Mouse (Mus musculus): ENCODE results near the gene T. TPM values are rescaled to one million over a fixed set of nuclear protein-coding genes. Genes with fewer than 3 reads are reported as not detected.

T gene
- polyA plus RNA-seq, 1 experiment, result 0.09 TPM

DNA sequence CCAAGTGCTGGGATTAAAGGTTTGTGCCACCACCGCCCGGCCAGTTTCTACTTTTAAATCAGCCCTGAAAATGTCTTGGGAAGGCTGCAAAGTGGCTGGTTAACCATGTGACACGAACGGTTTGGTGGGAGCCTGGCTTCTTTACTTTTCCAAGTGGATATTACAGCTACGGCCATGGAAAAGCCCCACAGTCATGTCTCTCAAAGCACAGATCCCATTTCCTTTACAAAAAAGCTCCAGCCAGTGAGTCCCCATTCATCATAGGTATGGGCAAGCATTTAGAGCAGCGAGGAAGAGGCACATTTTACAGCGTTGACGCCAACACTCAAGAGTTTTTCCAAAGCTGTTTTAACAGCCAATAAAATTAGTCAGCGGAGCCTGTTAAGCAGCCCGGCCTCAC, 47.6 kb downstream of the T start:
- H3K4me1 ChIP-seq (ENCODE audit: control insufficient read depth, insufficient read depth, low read length), result no peaks in the 10 kb centered on the region
- TF ChIP-seq POLR2A (IDR thresholded peaks at IDR 0.05; ENCODE audit: control insufficient read depth, low read depth, low read length), result no peak
- no peak for TF ChIP-seq CTCF (IDR thresholded peaks at IDR 0.05; ENCODE audit: control insufficient read depth, insufficient read depth, insufficient replicate concordance, low read depth, low read length)
- H3K27ac ChIP-seq (ENCODE audit: control insufficient read depth, insufficient read depth, low read depth, low read length), result no peak overlapping the region
- no peaks in the 10 kb centered on the region for H3K27me3 ChIP-seq (ENCODE audit: control insufficient read depth, insufficient read depth, low read length)
- H3K36me3 ChIP-seq (ENCODE audit: control insufficient read depth, insufficient read depth, low read length), result no peaks in the 10 kb centered on the region
- no peak overlapping the region for H3K4me3 ChIP-seq (ENCODE audit: control insufficient read depth, low read depth, low read length)

DNA sequence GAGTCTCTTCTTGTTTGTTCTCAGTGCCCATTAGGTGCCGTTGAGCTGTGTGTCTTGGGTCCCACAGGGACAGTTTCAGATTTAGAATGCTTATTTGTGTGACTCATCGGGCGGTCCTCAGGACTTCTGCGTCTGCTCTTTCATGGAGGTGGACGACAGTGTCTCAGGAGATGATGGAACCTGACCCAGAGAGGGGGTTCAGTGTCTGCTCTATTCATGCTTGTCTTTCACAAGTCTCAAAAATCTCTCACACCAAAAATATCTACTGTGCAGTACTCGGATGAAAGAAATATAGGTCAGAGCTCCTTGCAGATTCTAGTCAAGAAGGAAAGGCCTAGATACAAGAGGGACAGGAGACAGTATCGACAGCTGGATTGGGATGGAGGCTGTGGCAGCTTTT, 48.7 kb downstream of the T start:
- H3K4me1 ChIP-seq (ENCODE audit: control insufficient read depth, insufficient read depth, low read length), result peaks cover 2% of the 10 kb centered on the region; the same call in 1 of the 2 replicates

DNA sequence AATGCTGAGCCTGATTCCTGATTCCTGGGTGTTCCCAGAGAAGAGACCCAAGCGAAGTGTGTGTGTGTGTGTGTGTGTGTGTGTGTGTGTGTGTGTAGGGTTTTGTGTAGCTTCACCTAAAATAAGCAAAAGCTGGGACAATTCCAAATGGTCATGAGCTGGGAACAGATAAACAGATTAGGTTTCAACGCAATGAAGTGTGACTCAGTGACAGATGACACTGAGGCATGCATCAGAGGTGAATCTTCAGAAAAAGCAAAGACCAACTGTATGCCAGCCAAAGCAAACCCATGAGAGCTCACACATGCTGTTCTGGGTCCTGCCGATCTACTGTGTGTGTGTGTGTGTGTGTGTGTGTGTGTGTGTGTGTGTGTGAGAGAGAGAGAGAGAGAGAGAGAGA, 50.0 kb downstream of the T start:
- Histone ChIP-seq H3K27me3 (ENCODE audit: control insufficient read depth, insufficient read depth, low read length) (no peaks in the 10 kb centered on the region), H3K36me3 (ENCODE audit: control insufficient read depth, insufficient read depth, low read length) (no peaks in the 10 kb centered on the region), H3K27ac (ENCODE audit: control insufficient read depth, insufficient read depth, low read depth, low read length) (no peak overlapping the region), H3K4me1 (ENCODE audit: control insufficient read depth, insufficient read depth, low read length) (peaks cover 6% of the 10 kb centered on the region; the same call in 1 of the 2 replicates), H3K4me3 (ENCODE audit: control insufficient read depth, low read depth, low read length) (no peak overlapping the region)
- no peak for TF ChIP-seq CTCF (IDR thresholded peaks at IDR 0.05; ENCODE audit: control insufficient read depth, insufficient read depth, insufficient replicate concordance, low read depth, low read length)
- no peak for TF ChIP-seq POLR2A (IDR thresholded peaks at IDR 0.05; ENCODE audit: control insufficient read depth, low read depth, low read length)

More for the DNA sequence above, 48.7 kb downstream of the T start:
- Histone ChIP-seq H3K36me3 (ENCODE audit: control insufficient read depth, insufficient read depth, low read length) (no peaks in the 10 kb centered on the region), H3K4me3 (ENCODE audit: control insufficient read depth, low read depth, low read length) (no peak overlapping the region), H3K27me3 (ENCODE audit: control insufficient read depth, insufficient read depth, low read length) (no peaks in the 10 kb centered on the region), H3K27ac (ENCODE audit: control insufficient read depth, insufficient read depth, low read depth, low read length) (no peak overlapping the region)
- TF ChIP-seq POLR2A (IDR thresholded peaks at IDR 0.05; ENCODE audit: control insufficient read depth, low read depth, low read length), result no peak
- no peak for TF ChIP-seq CTCF (IDR thresholded peaks at IDR 0.05; ENCODE audit: control insufficient read depth, insufficient read depth, insufficient replicate concordance, low read depth, low read length)

DNA sequence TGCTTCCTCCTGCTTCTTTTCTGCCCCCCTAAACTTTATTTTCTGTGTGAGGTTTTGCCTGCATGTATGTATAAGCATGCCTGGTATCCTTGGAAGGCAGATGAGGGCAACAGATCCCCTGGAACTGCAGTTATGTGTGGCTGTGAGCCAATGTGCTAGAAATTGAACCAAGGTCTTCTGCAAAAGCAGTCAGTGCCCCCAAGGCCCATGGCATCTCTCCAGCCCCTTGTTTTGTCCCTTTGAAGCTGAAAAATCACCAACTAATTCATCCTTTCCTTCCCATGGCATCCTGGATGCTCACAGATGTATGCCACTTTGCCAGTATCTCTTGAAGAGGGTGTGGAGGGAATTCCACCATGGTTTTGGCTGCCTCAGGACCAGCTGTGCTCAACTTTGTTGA, 50.9 kb downstream of the T start:
- Histone ChIP-seq H3K36me3 (ENCODE audit: control insufficient read depth, insufficient read depth, low read length) (no peaks in the 10 kb centered on the region), H3K4me3 (ENCODE audit: control insufficient read depth, low read depth, low read length) (no peak overlapping the region), H3K4me1 (ENCODE audit: control insufficient read depth, insufficient read depth, low read length) (peaks cover 6% of the 10 kb centered on the region; the same call in 1 of the 2 replicates), H3K27ac (ENCODE audit: control insufficient read depth, insufficient read depth, low read depth, low read length) (no peak overlapping the region), H3K27me3 (ENCODE audit: control insufficient read depth, insufficient read depth, low read length) (no peaks in the 10 kb centered on the region)
- no peak for TF ChIP-seq CTCF (IDR thresholded peaks at IDR 0.05; ENCODE audit: control insufficient read depth, insufficient read depth, insufficient replicate concordance, low read depth, low read length)
- no peak for TF ChIP-seq POLR2A (IDR thresholded peaks at IDR 0.05; ENCODE audit: control insufficient read depth, low read depth, low read length)

DNA sequence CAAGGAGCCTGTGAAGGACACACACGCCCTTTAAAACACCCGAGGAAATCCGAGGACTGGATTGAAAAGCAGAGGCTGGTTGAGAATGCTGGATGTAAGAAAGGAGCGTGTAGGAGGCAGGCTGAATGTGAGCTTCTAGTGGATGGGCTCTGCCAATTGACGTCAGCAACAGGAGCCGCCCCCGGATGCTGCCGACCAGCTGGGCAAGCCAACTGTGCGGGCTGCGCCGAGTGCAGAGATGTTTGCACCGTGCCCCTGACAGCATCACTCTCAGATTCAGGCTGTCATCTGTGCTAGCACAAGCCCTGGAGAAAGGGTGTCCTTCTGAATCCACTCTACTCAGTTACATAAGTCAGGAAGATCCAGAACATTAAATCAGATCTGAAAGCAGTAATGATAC, 53.6 kb downstream of the T start:
- no peak overlapping the region for H3K27ac ChIP-seq (ENCODE audit: control insufficient read depth, insufficient read depth, low read depth, low read length)
- H3K4me3 ChIP-seq (ENCODE audit: control insufficient read depth, low read depth, low read length), result peak overlapping the region; percentile 42; the same call in 1 of the 2 replicates
- H3K27me3 ChIP-seq (ENCODE audit: control insufficient read depth, insufficient read depth, low read length), result no peaks in the 10 kb centered on the region
- no peak for TF ChIP-seq POLR2A (IDR thresholded peaks at IDR 0.05; ENCODE audit: control insufficient read depth, low read depth, low read length)
- no peak for TF ChIP-seq CTCF (IDR thresholded peaks at IDR 0.05; ENCODE audit: control insufficient read depth, insufficient read depth, insufficient replicate concordance, low read depth, low read length)
- peaks cover 6% of the 10 kb centered on the region; the same call in 1 of the 2 replicates for H3K4me1 ChIP-seq (ENCODE audit: control insufficient read depth, insufficient read depth, low read length)
- no peaks in the 10 kb centered on the region for H3K36me3 ChIP-seq (ENCODE audit: control insufficient read depth, insufficient read depth, low read length)

DNA sequence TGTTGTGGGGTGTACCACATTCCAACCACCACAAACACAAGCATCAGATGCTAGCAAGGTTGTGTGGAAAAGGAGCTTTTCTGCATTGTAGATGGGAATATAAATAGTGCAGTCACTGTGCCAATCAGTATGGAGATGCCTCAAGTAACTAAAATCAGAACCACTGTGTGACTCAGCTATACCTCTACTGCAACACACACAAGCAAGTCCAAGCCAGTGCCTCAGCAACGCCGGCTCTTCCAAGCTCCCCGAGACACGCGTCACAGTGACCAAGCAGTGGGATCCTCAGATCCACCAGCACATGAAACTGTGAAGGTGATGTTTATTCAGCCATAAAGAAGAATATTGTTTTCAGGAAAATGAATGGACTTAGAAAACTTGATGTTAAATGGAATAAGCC, 56.7 kb downstream of the T start:
- no peaks in the 10 kb centered on the region for H3K27me3 ChIP-seq (ENCODE audit: control insufficient read depth, insufficient read depth, low read length)
- H3K36me3 ChIP-seq (ENCODE audit: control insufficient read depth, insufficient read depth, low read length), result no peaks in the 10 kb centered on the region
- no peak overlapping the region for H3K27ac ChIP-seq (ENCODE audit: control insufficient read depth, insufficient read depth, low read depth, low read length)
- peaks cover 6% of the 10 kb centered on the region; the same call in 1 of the 2 replicates for H3K4me1 ChIP-seq (ENCODE audit: control insufficient read depth, insufficient read depth, low read length)
- H3K4me3 ChIP-seq (ENCODE audit: control insufficient read depth, low read depth, low read length), result no peak overlapping the region
- TF ChIP-seq CTCF (IDR thresholded peaks at IDR 0.05; ENCODE audit: control insufficient read depth, insufficient read depth, insufficient replicate concordance, low read depth, low read length) (no peak), POLR2A (IDR thresholded peaks at IDR 0.05; ENCODE audit: control insufficient read depth, low read depth, low read length) (no peak)

Other genes with a start within 250 kb of the T start
- 14.2 and 15.7 TPM in 2 replicates for gene Ccr6, start 198.4 kb upstream of the T start, polyA plus RNA-seq (2012; rRNA removed)
- gene Mpc1, start 151.5 kb upstream of the T start, polyA plus RNA-seq (2012; rRNA removed), result 36.7 and 42.3 TPM in 2 replicates
- gene Sft2d1, start 123.3 kb upstream of the T start, polyA plus RNA-seq (2012; rRNA removed), result 34.6 and 40.9 TPM in 2 replicates
- gene Prr18, start 97.0 kb upstream of the T start, polyA plus RNA-seq (2012; rRNA removed), result 0.15 and 0.16 TPM in 2 replicates
- gene T2, start 78.4 kb upstream of the T start, polyA plus RNA-seq (2012; rRNA removed), result 0.13 and 0.16 TPM in 2 replicates
- 26.2 and 28.3 TPM in 2 replicates for gene Pde10a, start 90.9 kb downstream of the T start, polyA plus RNA-seq (2012; rRNA removed)
- gene Gm17087, start 132.5 kb downstream of the T start, polyA plus RNA-seq (2012; rRNA removed), result not detected in 2 replicates